Mouse (Mus musculus) spleen, postnatal 14 days (tissue): Measurements from ENCODE around the gene Clip2.
"Not testable (repeated sequence)": the region's sequence is repeated elsewhere in the genome, so short reads cannot be mapped to it uniquely, and the experiment has no call there.

ENCODE experiments used
- DNase-seq, 2 experiments: peaks; one replicate each; pipeline ENCODE4 v3.0.0; 2021 to 2022; ENCODE audit warnings: low spot score in 2 of 2

The Clip2 gene

GRCm38 (mm10) chr5:134490465-134490864 lies 61.8 kb downstream of the Clip2 start:
- DNase-seq: peak in 1 of 2 experiments; percentile 31

- peak in 1 of 2 experiments; percentile 37 for DNase-seq
These were observed 62.7 kb downstream of the Clip2 start for GRCm38 (mm10) chr5:134489583-134489982.

- DNase-seq: no peak
These were observed 63.6 kb downstream of the Clip2 start for GRCm38 (mm10) chr5:134488596-134488995.

- DNase-seq: no peak
These were observed 64.2 kb downstream of the Clip2 start for GRCm38 (mm10) chr5:134488042-134488441.

GRCm38 (mm10) chr5:134485900-134486665 lies 66.2 kb downstream of the Clip2 start:
- DNase-seq: peak; percentile 40 to 65

- DNase-seq: no peak
These were observed 67.0 kb downstream of the Clip2 start for GRCm38 (mm10) chr5:134485183-134485730.

- DNase-seq: no peak
These were observed 68.9 kb downstream of the Clip2 start for GRCm38 (mm10) chr5:134483291-134483690.

- no peak for DNase-seq
These were observed 69.9 kb downstream of the Clip2 start for GRCm38 (mm10) chr5:134482331-134482730.

- DNase-seq: not testable (repeated sequence)
These were observed 73.3 kb downstream of the Clip2 start for GRCm38 (mm10) chr5:134478886-134479285.

GRCm38 (mm10) chr5:134475686-134476085 lies 76.5 kb downstream of the Clip2 start:
- not testable (repeated sequence) for DNase-seq

GRCm38 (mm10) chr5:134475006-134475605 lies 77.1 kb downstream of the Clip2 start:
- DNase-seq: no peak

GRCm38 (mm10) chr5:134473902-134474301 lies 78.3 kb downstream of the Clip2 start:
- no peak for DNase-seq

- DNase-seq: no peak
These were observed 81.6 kb downstream of the Clip2 start for GRCm38 (mm10) chr5:134470538-134471169.

GRCm38 (mm10) chr5:134469559-134470150 lies 82.6 kb downstream of the Clip2 start:
- no peak for DNase-seq

- DNase-seq: no peak
These were observed 84.0 kb downstream of the Clip2 start for GRCm38 (mm10) chr5:134468158-134468765.

GRCm38 (mm10) chr5:134467030-134467549 lies 85.1 kb downstream of the Clip2 start:
- no peak for DNase-seq

- DNase-seq: no peak
These were observed 85.8 kb downstream of the Clip2 start for GRCm38 (mm10) chr5:134466296-134467029.

- DNase-seq: no peak
These were observed 87.0 kb downstream of the Clip2 start for GRCm38 (mm10) chr5:134465197-134465596.

- DNase-seq: no peak
These were observed 88.0 kb downstream of the Clip2 start for GRCm38 (mm10) chr5:134464225-134464624.

- no peak for DNase-seq
These were observed 89.5 kb downstream of the Clip2 start for GRCm38 (mm10) chr5:134462731-134463130.

GRCm38 (mm10) chr5:134462316-134462715 lies 89.9 kb downstream of the Clip2 start:
- no peak for DNase-seq
